Mouse (Mus musculus) embryonic facial prominence, embryonic 11.5 days (tissue): ENCODE results near the gene Cep104. TPM values are rescaled to one million over a fixed set of nuclear protein-coding genes. Genes with fewer than 3 reads are reported as not detected.

ENCODE experiments used
- ATAC-seq: fragments of 200-750 bp; cut with Nextera tagmentation; replicated peaks from 2 replicates; pipeline ENCODE4 v1.8.0; 2017; ENCODE audit warnings: low read depth; ENCODE audit not compliant: insufficient number of reproducible peaks, low FRiP score, low TSS enrichment
- DNase-seq: peaks from one replicate; pipeline ENCODE4 v3.0.0-alpha.2; 2015; ENCODE audit warnings: low spot score
- H3K27ac ChIP-seq: fragments of 300-500 bp; sonication (generic); replicated peaks from 2 replicates; pipeline ENCODE4 v1.5.1; 2014; ENCODE audit warnings: mild to moderate bottlenecking, low read depth, low read length, control low read depth
- H3K27me3 ChIP-seq: fragments of 300-500 bp; sonication (generic); 2 replicates; pipeline ENCODE4 v1.6.1; 2014; ENCODE audit warnings: mild to moderate bottlenecking, low read length, moderate library complexity, mixed read lengths; ENCODE audit not compliant: control insufficient read depth, insufficient read depth
- H3K36me3 ChIP-seq: fragments of 300-500 bp; sonication (generic); replicated peaks from 2 replicates; pipeline ENCODE4 v1.6.1; 2014; ENCODE audit warnings: low read depth, mild to moderate bottlenecking, low read length, moderate library complexity, mixed read lengths; ENCODE audit not compliant: control insufficient read depth, insufficient read depth
- H3K4me1 ChIP-seq: fragments of 300-500 bp; sonication (generic); 2 replicates; pipeline ENCODE4 v1.6.1; 2014; ENCODE audit warnings: low read length, mixed read lengths; ENCODE audit not compliant: control insufficient read depth, insufficient read depth
- H3K4me2 ChIP-seq: fragments of 300-500 bp; sonication (generic); 2 replicates; pipeline ENCODE4 v1.6.1; 2014; ENCODE audit warnings: low read depth, mild to moderate bottlenecking, control low read depth, low read length, moderate library complexity
- H3K4me3 ChIP-seq: fragments of 300-500 bp; sonication (generic); 2 replicates; pipeline ENCODE4 v1.5.1; 2014; ENCODE audit warnings: low read depth, low read length, control low read depth
- H3K9ac ChIP-seq: fragments of 300-500 bp; sonication (generic); replicated peaks from 2 replicates; pipeline ENCODE4 v1.6.1; 2014; ENCODE audit warnings: mild to moderate bottlenecking, control low read depth, low read length
- H3K9me3 ChIP-seq: fragments of 300-500 bp; sonication (generic); replicated peaks from 2 replicates; pipeline ENCODE4 v1.6.1; 2016; ENCODE audit warnings: mild to moderate bottlenecking, low read length, inconsistent platforms, mixed read lengths; ENCODE audit not compliant: control insufficient read depth
- WGBS: fragments of 180-500 bp; shearing (Covaris S2); extraction: QIAGEN DNeasy Blood & Tissue Kit; methylation state at CpG from one replicate; pipeline ENCODE4 v1.1.7; 2014; 5-methylcytosine and 5-hydroxymethylcytosine counted together
- polyA plus RNA-seq: library from polyadenylated mRNA; unstranded; fragments of >200 nt; fragmentation: Nextera tagmentation; extraction: Ambion mirVana; gene quantifications from 2 replicates; pipeline ENCODE4 v1.2.1, GENCODE M21; 2014

Cep104 gene
- polyA plus RNA-seq, 1 experiment from 2014 or later = 13.6 TPM

DNA sequence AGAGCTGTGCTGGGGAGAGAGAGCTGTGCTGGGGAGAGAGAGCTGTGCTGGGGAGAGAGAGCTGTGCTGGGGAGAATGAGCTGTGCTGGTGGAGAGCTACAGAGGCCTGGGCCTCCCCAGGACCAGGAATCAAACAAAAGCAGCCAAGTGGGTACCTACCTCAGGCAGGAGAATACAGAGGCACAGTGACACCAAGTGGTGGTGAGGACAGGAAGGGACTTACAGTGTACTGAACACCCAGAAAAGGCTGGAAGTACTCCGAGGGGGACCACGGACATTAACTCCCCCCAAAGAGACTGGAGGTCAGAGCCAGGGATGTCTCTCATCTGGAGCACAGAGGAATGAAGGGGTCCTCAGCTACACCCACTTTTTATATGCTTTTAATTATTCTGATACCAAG is 6.9 kb upstream of the Cep104 start:
- Histone ChIP-seq H3K4me1 (no peaks in the 10 kb centered on the region), H3K27me3 (no peaks in the 10 kb centered on the region), H3K27ac (no peak overlapping the region), H3K9ac (no peak overlapping the region), H3K9me3 (no peaks in the 10 kb centered on the region), H3K36me3 (no peaks in the 10 kb centered on the region; the same call in none of the 2 replicates), H3K4me2 (no peak overlapping the region), H3K4me3 (no peak overlapping the region)
- WGBS = 81% methylated on average over 2 of the region's 2 CpGs
- no peak for ATAC-seq
- no peak for DNase-seq

- Histone ChIP-seq H3K9ac (peak overlapping the region; percentile 90), H3K27me3 (no peaks in the 10 kb centered on the region), H3K4me1 (no peaks in the 10 kb centered on the region; the same call in 1 of the 2 replicates), H3K4me2 (peak overlapping the region; percentile 67), H3K36me3 (no peaks in the 10 kb centered on the region; the same call in none of the 2 replicates), H3K4me3 (peak overlapping the region; percentile 94), H3K9me3 (no peaks in the 10 kb centered on the region), H3K27ac (no peak overlapping the region)
- DNase-seq = peak; percentile 14
- peak; percentile 47 for ATAC-seq
- under 1% methylated on average over 33 of the region's 33 CpGs for WGBS
Observed at GRCm38 (mm10) chr4:153975292-153975662, 283 bp downstream of the Cep104 start.

DNA sequence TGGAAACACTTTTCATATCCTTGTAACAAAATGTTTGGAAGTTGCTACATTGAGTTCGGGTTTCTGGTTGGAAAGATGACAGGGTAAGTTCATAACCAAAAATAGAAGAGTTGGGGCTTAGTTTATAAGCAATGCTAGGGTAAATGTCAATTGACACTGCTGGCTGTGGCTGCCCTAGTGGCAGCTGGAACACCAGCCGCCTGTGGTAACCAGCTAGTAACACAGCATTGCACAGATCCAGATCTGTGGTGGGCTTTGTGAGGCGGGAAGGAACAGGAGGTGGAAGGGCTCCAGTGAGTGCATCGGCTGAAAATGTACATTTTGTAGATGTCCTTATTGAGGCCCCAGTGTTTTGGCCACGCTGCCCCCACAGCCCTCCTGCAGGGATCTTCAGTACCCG is 774 bp downstream of the Cep104 start:
- no peak overlapping the region for H3K27ac ChIP-seq
- no peak for ATAC-seq
- H3K27me3 ChIP-seq = no peaks in the 10 kb centered on the region
- H3K4me2 ChIP-seq = peak overlapping the region; percentile 67
- peak overlapping the region; percentile 32; the same call in 1 of the 2 replicates for H3K9ac ChIP-seq
- H3K4me3 ChIP-seq = peak overlapping the region; percentile 94
- DNase-seq = no peak
- H3K4me1 ChIP-seq = no peaks in the 10 kb centered on the region; the same call in 1 of the 2 replicates
- 40% methylated on average over 6 of the region's 6 CpGs for WGBS
- no peaks in the 10 kb centered on the region; the same call in none of the 2 replicates for H3K36me3 ChIP-seq
- no peaks in the 10 kb centered on the region for H3K9me3 ChIP-seq

DNA sequence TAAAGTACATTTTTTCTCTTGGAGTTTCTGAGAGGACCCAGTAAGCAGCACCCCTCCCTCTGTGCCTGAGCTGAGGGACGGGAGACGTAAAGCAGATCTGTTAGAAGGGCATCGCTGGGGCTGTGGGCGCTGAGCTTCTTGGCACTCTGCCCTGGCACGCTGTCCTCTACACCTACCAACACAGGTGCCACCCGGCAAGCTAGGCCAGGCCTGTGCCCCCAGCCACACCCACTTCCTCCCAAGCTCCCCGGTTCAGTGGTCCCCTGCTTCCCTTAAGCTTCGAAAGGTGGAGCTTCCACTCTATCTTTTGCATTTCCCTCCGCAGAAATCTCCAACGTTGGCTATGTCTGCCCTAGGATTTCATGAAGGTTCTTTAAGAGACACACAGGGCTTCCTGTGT is 4.2 kb downstream of the Cep104 start:
- Histone ChIP-seq H3K27ac (no peak overlapping the region), H3K4me2 (no peak overlapping the region), H3K36me3 (peaks cover 4% of the 10 kb centered on the region; the same call in 1 of the 2 replicates), H3K9me3 (no peaks in the 10 kb centered on the region), H3K9ac (no peak overlapping the region), H3K27me3 (no peaks in the 10 kb centered on the region), H3K4me3 (no peak overlapping the region), H3K4me1 (no peaks in the 10 kb centered on the region; the same call in 1 of the 2 replicates)
- ATAC-seq = no peak
- WGBS = 91% methylated on average over 10 of the region's 10 CpGs
- no peak for DNase-seq

- no peaks in the 10 kb centered on the region; the same call in 1 of the 2 replicates for H3K4me1 ChIP-seq
- WGBS = 91% methylated on average over 11 of the region's 11 CpGs
Observed at GRCm38 (mm10) chr4:153980470-153980869, 5.5 kb downstream of the Cep104 start.

GRCm38 (mm10) chr4:153992715-153993114 is 17.7 kb downstream of the Cep104 start:
- ATAC-seq = no peak
- H3K9me3 ChIP-seq = no peaks in the 10 kb centered on the region
- no peaks in the 10 kb centered on the region for H3K27me3 ChIP-seq
- no peaks in the 10 kb centered on the region for H3K4me1 ChIP-seq
- 87% methylated on average over 10 of the region's 10 CpGs for WGBS
- H3K27ac ChIP-seq = no peak overlapping the region
- DNase-seq = no peak
- H3K9ac ChIP-seq = no peak overlapping the region
- H3K4me3 ChIP-seq = no peak overlapping the region
- peaks cover 3% of the 10 kb centered on the region for H3K36me3 ChIP-seq
- no peak overlapping the region for H3K4me2 ChIP-seq

More at GRCm38 (mm10) chr4:153980470-153980869, 5.5 kb downstream of the Cep104 start:
- Histone ChIP-seq H3K9me3 (no peaks in the 10 kb centered on the region), H3K27ac (no peak overlapping the region), H3K9ac (no peak overlapping the region), H3K27me3 (no peaks in the 10 kb centered on the region), H3K4me2 (no peak overlapping the region), H3K4me3 (no peak overlapping the region), H3K36me3 (peaks cover 7% of the 10 kb centered on the region)
- DNase-seq (no peak), ATAC-seq (no peak)

DNA sequence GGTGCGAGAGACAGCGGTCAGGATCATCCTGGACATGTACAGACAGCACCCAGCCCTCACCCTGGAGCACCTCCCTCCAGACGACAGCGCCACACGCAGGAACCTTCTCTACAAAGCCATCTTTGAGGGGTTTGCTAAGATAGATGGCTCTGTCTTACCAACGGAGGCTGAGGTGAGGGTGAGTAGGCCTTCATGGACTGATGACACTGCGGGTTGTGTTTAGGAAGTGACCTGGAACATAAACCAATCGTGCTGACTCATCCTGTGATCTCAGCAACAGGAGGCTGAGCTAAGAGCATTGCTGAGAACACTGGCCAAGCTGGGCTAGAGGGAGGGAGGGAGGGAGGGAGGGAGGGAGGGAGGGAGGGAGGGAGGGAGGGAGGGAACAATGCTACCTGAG is 18.5 kb downstream of the Cep104 start:
- H3K27me3 ChIP-seq = no peaks in the 10 kb centered on the region
- no peak overlapping the region for H3K9ac ChIP-seq
- H3K4me1 ChIP-seq = no peaks in the 10 kb centered on the region
- 90% methylated on average over 8 of the region's 8 CpGs for WGBS
- no peak for DNase-seq
- no peak for ATAC-seq
- no peaks in the 10 kb centered on the region for H3K9me3 ChIP-seq
- no peak overlapping the region for H3K27ac ChIP-seq
- no peak overlapping the region for H3K4me3 ChIP-seq
- H3K36me3 ChIP-seq = peaks cover 3% of the 10 kb centered on the region
- no peak overlapping the region for H3K4me2 ChIP-seq

GRCm38 (mm10) chr4:154005488-154005887 is 30.5 kb downstream of the Cep104 start:
- no peak for ATAC-seq
- H3K27ac ChIP-seq = no peak overlapping the region
- no peaks in the 10 kb centered on the region for H3K4me1 ChIP-seq
- no peak overlapping the region for H3K4me2 ChIP-seq
- no peaks in the 10 kb centered on the region for H3K27me3 ChIP-seq
- 90% methylated on average over 5 of the region's 5 CpGs for WGBS
- no peak overlapping the region for H3K9ac ChIP-seq
- H3K4me3 ChIP-seq = no peak overlapping the region
- DNase-seq = no peak
- H3K36me3 ChIP-seq = no peaks in the 10 kb centered on the region
- no peaks in the 10 kb centered on the region for H3K9me3 ChIP-seq
